Mouse (Mus musculus): ENCODE measurements around the gene Olfr993. TPM values are rescaled to one million over a fixed set of nuclear protein-coding genes. Genes with fewer than 3 reads are reported as not detected.

Gene Olfr993
- not detected for total RNA-seq (2021)
- long read RNA-seq, experiment 1 = 0 reads
- long read RNA-seq, experiment 2 = 0 reads

DNA sequence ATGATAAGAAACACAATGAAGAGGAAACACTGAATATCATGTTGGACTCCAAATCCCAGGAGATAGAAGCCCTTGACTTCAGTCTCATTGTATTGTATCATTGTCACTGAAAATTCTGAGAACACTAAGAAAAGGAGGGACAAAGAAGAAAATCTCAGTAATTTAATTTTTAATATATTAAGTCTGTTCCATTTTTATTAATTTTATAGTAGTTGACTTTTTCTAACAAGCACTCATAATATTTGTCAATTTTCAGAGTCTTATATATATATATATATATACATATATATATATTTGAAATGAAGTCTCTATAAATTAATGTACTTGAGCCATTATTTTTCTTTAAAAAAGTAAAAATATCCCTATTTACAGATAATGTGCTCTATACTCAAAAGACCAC is at the start of gene Olfr993:
TSS of gene Olfr993 (minus strand) at position 101 of the 400 bp plus-strand sequence.
- DNase-seq (ENCODE audit: low spot score in 2 of 2) = no peak

GRCm38 (mm10) chr2:85443539-85443938 is 28.9 kb upstream of the Olfr993 start, which contains the start of gene Olfr995:
TSS of gene Olfr995 (minus strand) at chr2:85443639.
- no peak for DNase-seq (ENCODE audit: low spot score in 2 of 2)

DNA sequence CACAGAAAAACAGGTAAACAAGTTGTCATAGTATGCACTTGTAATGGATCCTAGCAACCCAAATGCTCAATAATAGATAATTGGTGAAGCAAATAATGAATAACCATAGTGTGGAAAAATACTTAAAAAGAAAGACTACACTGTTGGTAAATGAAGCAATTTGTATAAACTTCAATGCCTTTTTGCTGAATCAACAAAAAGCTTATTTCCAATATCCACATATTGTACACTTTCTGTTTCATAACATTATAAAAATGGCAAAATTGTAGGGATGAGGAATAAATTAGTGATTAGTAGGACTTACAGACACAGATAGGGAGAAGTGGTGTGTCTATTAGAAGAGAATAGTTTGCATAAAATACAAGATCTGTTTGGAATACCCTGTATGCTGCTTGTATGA is 27.9 kb upstream of the Olfr993 start:
- DNase-seq (ENCODE audit: low spot score in 2 of 2) = no peak

DNA sequence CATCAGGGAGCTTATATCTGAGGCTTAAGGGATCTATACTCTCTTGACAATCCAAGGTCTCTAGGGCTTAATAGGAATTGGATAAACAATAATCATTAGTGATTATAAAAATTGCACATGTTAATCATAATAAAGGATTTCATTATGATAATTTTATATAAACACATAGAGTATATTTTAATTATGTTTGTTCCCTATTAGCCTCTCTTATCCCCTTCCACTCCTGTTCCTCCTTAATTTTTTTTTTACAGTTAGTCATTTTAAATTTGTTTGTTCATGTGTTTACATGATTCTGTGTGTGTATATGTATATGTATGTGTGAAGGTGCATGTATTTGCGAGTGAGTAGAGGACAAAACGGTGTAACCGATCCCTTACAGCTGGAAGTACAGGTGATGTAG is 21.7 kb upstream of the Olfr993 start, which contains the start of gene Olfr994:
TSS of gene Olfr994 (minus strand) at position 101 of the 400 bp plus-strand sequence.
- no peak for DNase-seq (ENCODE audit: low spot score in 2 of 2)

DNA sequence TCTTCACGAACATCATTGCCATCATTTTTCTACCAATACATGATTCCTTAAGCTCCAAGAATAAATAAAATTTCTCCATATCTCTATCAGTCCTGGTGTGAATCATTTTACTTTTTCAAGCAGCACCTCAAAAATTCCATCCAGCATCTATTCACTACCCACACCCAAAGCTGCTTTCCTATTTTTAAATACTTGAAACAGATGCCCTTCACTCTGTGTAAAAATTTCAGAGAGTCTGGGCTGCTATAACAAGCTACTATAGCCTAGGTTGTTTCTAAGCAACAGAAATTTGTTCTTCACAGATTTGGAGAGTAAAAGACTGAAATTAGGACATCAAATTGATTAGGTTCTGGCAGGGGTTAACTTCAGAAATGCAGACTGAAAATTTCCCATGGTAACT is 11.2 kb upstream of the Olfr993 start:
- DNase-seq (ENCODE audit: low spot score in 2 of 2) = no peak

- no peak for DNase-seq (ENCODE audit: low spot score in 2 of 2)
Observed at GRCm38 (mm10) chr2:85409369-85409768, 5.3 kb downstream of the Olfr993 start, which contains the start of gene Olfr992. TSS of gene Olfr992 (minus strand) at chr2:85409469.

Other genes with a start within 250 kb of the Olfr993 start
- gene Lrrc55, start 217.7 kb downstream of the Olfr993 start, total RNA-seq (2021) = 10 to 100 TPM; 17.0 to 20.0 TPM
- gene Olfr987, start 75.6 kb downstream of the Olfr993 start, total RNA-seq (2021) = not detected
- gene Olfr988, start 51.6 kb downstream of the Olfr993 start, total RNA-seq (2021) = not detected
- not detected for gene Olfr992, start 5.4 kb downstream of the Olfr993 start, total RNA-seq (2021)
- not detected for gene Olfr994, start 21.6 kb upstream of the Olfr993 start, total RNA-seq (2021)
- gene Olfr995, start 28.8 kb upstream of the Olfr993 start, total RNA-seq (2021) = not detected
- under 1 TPM; 0.13 to 0.20 TPM for gene 4833423E24Rik, start 104.1 kb upstream of the Olfr993 start, total RNA-seq (2021)
- gene Olfr996, start 164.3 kb upstream of the Olfr993 start, total RNA-seq (2021) = not detected
- not detected for gene Olfr998, start 174.1 kb upstream of the Olfr993 start, total RNA-seq (2021)
- not detected for gene Olfr1000, start 197.0 kb upstream of the Olfr993 start, total RNA-seq (2021)
- gene Olfr1002, start 235.8 kb upstream of the Olfr993 start, total RNA-seq (2021) = not detected
- not detected for gene Olfr154, start 249.6 kb upstream of the Olfr993 start, total RNA-seq (2021)

Data from adrenal gland, adult 18-20 months (tissue).